Mouse (Mus musculus) naive thymus-derived CD4-positive, alpha-beta T cell, adult 2 months (primary cell): Measurements from ENCODE around the gene Saa4.
"Not testable (repeated sequence)": the region's sequence is repeated elsewhere in the genome, so short reads cannot be mapped to it uniquely, and the experiment has no call there.

Experiments
- DNase-seq: peaks from one replicate; pipeline ENCODE4 v3.0.0-alpha.2; 2011; ENCODE audit warnings: low read depth

The Saa4 gene

GRCm38 (mm10) chr7:46732458-46732857, at the start of gene Saa4:
Saa4 (minus strand) TSS chr7:46732603.
- no peak for DNase-seq

GRCm38 (mm10) chr7:46770706-46771105, 38.3 kb upstream of the Saa4 start:
- peak; percentile 65 for DNase-seq

- DNase-seq, result no peak
These were observed 36.0 kb upstream of the Saa4 start for GRCm38 (mm10) chr7:46768451-46768850.

GRCm38 (mm10) chr7:46767371-46767770, 35.0 kb upstream of the Saa4 start:
- no peak for DNase-seq

GRCm38 (mm10) chr7:46764672-46765071, 32.3 kb upstream of the Saa4 start:
- no peak for DNase-seq

GRCm38 (mm10) chr7:46762601-46763000, 30.2 kb upstream of the Saa4 start:
- no peak for DNase-seq

- no peak for DNase-seq
These were observed 28.8 kb upstream of the Saa4 start for GRCm38 (mm10) chr7:46761049-46761795.

- DNase-seq, result no peak
These were observed 19.1 kb upstream of the Saa4 start, which contains the start of gene Saa2 for GRCm38 (mm10) chr7:46751490-46751889. Saa2 (plus strand) TSS chr7:46751790.

- DNase-seq, result no peak
These were observed 16.1 kb upstream of the Saa4 start for GRCm38 (mm10) chr7:46748459-46748858.

GRCm38 (mm10) chr7:46746381-46746780, 14.0 kb upstream of the Saa4 start:
- DNase-seq, result no peak

- no peak for DNase-seq
These were observed 13.4 kb upstream of the Saa4 start for GRCm38 (mm10) chr7:46745816-46746215.

- not testable (repeated sequence) for DNase-seq
These were observed 10.5 kb upstream of the Saa4 start, which contains the start of gene Saa1 for GRCm38 (mm10) chr7:46742880-46743279. Saa1 (minus strand) TSS chr7:46742980.

GRCm38 (mm10) chr7:46740041-46740440, 7.6 kb upstream of the Saa4 start:
- not testable (repeated sequence) for DNase-seq

GRCm38 (mm10) chr7:46738561-46739460, 6.4 kb upstream of the Saa4 start:
- DNase-seq, result no peak

GRCm38 (mm10) chr7:46734983-46735382, 2.6 kb upstream of the Saa4 start:
- no peak for DNase-seq

- DNase-seq, result no peak
These were observed 4.8 kb downstream of the Saa4 start for GRCm38 (mm10) chr7:46727584-46727983.

- no peak for DNase-seq
These were observed 8.0 kb downstream of the Saa4 start for GRCm38 (mm10) chr7:46724396-46724795.

GRCm38 (mm10) chr7:46723849-46724248, 8.6 kb downstream of the Saa4 start:
- no peak for DNase-seq

GRCm38 (mm10) chr7:46723354-46723753, 9.0 kb downstream of the Saa4 start:
- DNase-seq, result no peak

GRCm38 (mm10) chr7:46720460-46720859, 11.9 kb downstream of the Saa4 start:
- DNase-seq, result no peak

GRCm38 (mm10) chr7:46719526-46719925, 12.9 kb downstream of the Saa4 start:
- no peak for DNase-seq

- DNase-seq, result no peak
These were observed 13.7 kb downstream of the Saa4 start for GRCm38 (mm10) chr7:46718591-46719270.
